Mouse (Mus musculus): ENCODE measurements around the gene Atrn. TPM values are rescaled to one million over a fixed set of nuclear protein-coding genes. Genes with fewer than 3 reads are reported as not detected.

Gene Atrn
- total and polyA plus RNA-seq, 2 experiments from 2014 or later = 11.4 to 80.3 TPM

GRCm38 (mm10) chr2:131056191-131056590, 149.9 kb downstream of the Atrn start:
- no peak overlapping the region for H3K27ac ChIP-seq (ENCODE audit: low read depth, low read length)
- ATAC-seq (peak; percentile 61; the same call in 1 of the 2 replicates), DNase-seq (no peak)
- peaks cover 6% of the 10 kb centered on the region; the same call in 1 of the 2 replicates for H3K4me1 ChIP-seq (ENCODE audit: insufficient read depth)
- WGBS = 2% methylated on average over 10 of the region's 10 CpGs
- no peak overlapping the region for H3K4me2 ChIP-seq (ENCODE audit: low read depth)
- peak; percentile 72 for TF ChIP-seq CTCF (IDR thresholded peaks at IDR 0.05; ENCODE audit: low read depth)
- H3K36me3 ChIP-seq (ENCODE audit: insufficient read depth) = no peaks in the 10 kb centered on the region
- H3K27me3 ChIP-seq (ENCODE audit: insufficient read depth, low read length) = peaks cover 44% of the 10 kb centered on the region
- no peak overlapping the region for H3K4me3 ChIP-seq (ENCODE audit: low read depth, low read length)
- H3K9me3 ChIP-seq (ENCODE audit: low read length) = no peaks in the 10 kb centered on the region
- no peak overlapping the region for H3K9ac ChIP-seq

- Histone ChIP-seq H3K4me1 (ENCODE audit: insufficient read depth) (peaks cover 6% of the 10 kb centered on the region; the same call in 1 of the 2 replicates), H3K4me3 (ENCODE audit: low read depth, low read length) (no peak overlapping the region), H3K27me3 (ENCODE audit: insufficient read depth, low read length) (peaks cover 35% of the 10 kb centered on the region), H3K4me2 (ENCODE audit: low read depth) (no peak overlapping the region), H3K36me3 (ENCODE audit: insufficient read depth) (no peaks in the 10 kb centered on the region), H3K9me3 (ENCODE audit: low read length) (no peaks in the 10 kb centered on the region), H3K27ac (ENCODE audit: low read depth, low read length) (no peak overlapping the region), H3K9ac (no peak overlapping the region)
- 93% methylated on average over 8 of the region's 8 CpGs for WGBS
- TF ChIP-seq CTCF (IDR thresholded peaks at IDR 0.05; ENCODE audit: low read depth) = no peak
- DNase-seq (no peak), ATAC-seq (no peak)
These were observed 152.4 kb downstream of the Atrn start for GRCm38 (mm10) chr2:131058672-131059071.

- Histone ChIP-seq H3K27ac (ENCODE audit: low read depth, low read length) (no peak overlapping the region), H3K4me1 (ENCODE audit: insufficient read depth) (peaks cover under 1% of the 10 kb centered on the region; the same call in 1 of the 2 replicates), H3K27me3 (ENCODE audit: insufficient read depth, low read length) (peaks cover 29% of the 10 kb centered on the region), H3K9me3 (ENCODE audit: low read length) (no peaks in the 10 kb centered on the region), H3K9ac (no peak overlapping the region), H3K36me3 (ENCODE audit: insufficient read depth) (no peaks in the 10 kb centered on the region), H3K4me2 (ENCODE audit: low read depth) (no peak overlapping the region), H3K4me3 (ENCODE audit: low read depth, low read length) (no peak overlapping the region)
- DNase-seq (no peak), ATAC-seq (no peak)
- WGBS = 21% methylated on average over 1 of the region's 1 CpGs
- no peak for TF ChIP-seq CTCF (IDR thresholded peaks at IDR 0.05; ENCODE audit: low read depth)
These were observed 153.1 kb downstream of the Atrn start for GRCm38 (mm10) chr2:131059377-131059776.

- ATAC-seq = no peak
- Histone ChIP-seq H3K9ac (no peak overlapping the region), H3K4me3 (ENCODE audit: low read depth, low read length) (no peak overlapping the region), H3K36me3 (ENCODE audit: insufficient read depth) (no peaks in the 10 kb centered on the region), H3K4me1 (ENCODE audit: insufficient read depth) (no peaks in the 10 kb centered on the region), H3K9me3 (ENCODE audit: low read length) (no peaks in the 10 kb centered on the region), H3K27me3 (ENCODE audit: insufficient read depth, low read length) (peaks cover 23% of the 10 kb centered on the region), H3K27ac (ENCODE audit: low read depth, low read length) (no peak overlapping the region), H3K4me2 (ENCODE audit: low read depth) (no peak overlapping the region)
- DNase-seq = no peak
- TF ChIP-seq CTCF (IDR thresholded peaks at IDR 0.05; ENCODE audit: low read depth) = no peak
- WGBS = 67% methylated on average over 9 of the region's 9 CpGs
These were observed 153.7 kb downstream of the Atrn start for GRCm38 (mm10) chr2:131059781-131060540.

- H3K4me2 ChIP-seq (ENCODE audit: low read depth) = no peak overlapping the region
- H3K27ac ChIP-seq (ENCODE audit: low read depth, low read length) = no peak overlapping the region
- no peak overlapping the region for H3K9ac ChIP-seq
- no peak for TF ChIP-seq CTCF (IDR thresholded peaks at IDR 0.05; ENCODE audit: low read depth)
- no peaks in the 10 kb centered on the region for H3K4me1 ChIP-seq (ENCODE audit: insufficient read depth)
- no peak for ATAC-seq
- DNase-seq = no peak
- 76% methylated on average over 6 of the region's 6 CpGs for WGBS
- H3K36me3 ChIP-seq (ENCODE audit: insufficient read depth) = no peaks in the 10 kb centered on the region
- H3K9me3 ChIP-seq (ENCODE audit: low read length) = no peaks in the 10 kb centered on the region
- no peak overlapping the region for H3K4me3 ChIP-seq (ENCODE audit: low read depth, low read length)
- H3K27me3 ChIP-seq (ENCODE audit: insufficient read depth, low read length) = peaks cover 15% of the 10 kb centered on the region
These were observed 154.5 kb downstream of the Atrn start for GRCm38 (mm10) chr2:131060784-131061183.

- no peak for ATAC-seq
- Histone ChIP-seq H3K9ac (no peak overlapping the region), H3K9me3 (ENCODE audit: low read length) (no peaks in the 10 kb centered on the region), H3K4me2 (ENCODE audit: low read depth) (no peak overlapping the region), H3K27me3 (ENCODE audit: insufficient read depth, low read length) (peaks cover 8% of the 10 kb centered on the region; the same call in 1 of the 2 replicates), H3K4me3 (ENCODE audit: low read depth, low read length) (no peak overlapping the region), H3K36me3 (ENCODE audit: insufficient read depth) (no peaks in the 10 kb centered on the region), H3K27ac (ENCODE audit: low read depth, low read length) (no peak overlapping the region), H3K4me1 (ENCODE audit: insufficient read depth) (no peaks in the 10 kb centered on the region)
- no peak for TF ChIP-seq CTCF (IDR thresholded peaks at IDR 0.05; ENCODE audit: low read depth)
- DNase-seq = no peak
- 77% methylated on average over 5 of the region's 5 CpGs for WGBS
These were observed 155.3 kb downstream of the Atrn start for GRCm38 (mm10) chr2:131061607-131062006.

GRCm38 (mm10) chr2:131063404-131063864, 157.1 kb downstream of the Atrn start, which contains the start of gene Adam33:
Gene Adam33, minus strand, starts transcription at chr2:131063814.
- Histone ChIP-seq H3K27me3 (ENCODE audit: insufficient read depth, low read length) (peaks cover 6% of the 10 kb centered on the region; the same call in 1 of the 2 replicates), H3K36me3 (ENCODE audit: insufficient read depth) (no peaks in the 10 kb centered on the region), H3K4me3 (ENCODE audit: low read depth, low read length) (0 out of 2 replicates have a peak within 1 kb of the TSS, but pooled peaks have one; percentile 16), H3K9me3 (ENCODE audit: low read length) (no peaks in the 10 kb centered on the region), H3K4me2 (ENCODE audit: low read depth) (peak within 1 kb of the TSS; percentile 42), H3K9ac (no peak within 1 kb of the TSS), H3K4me1 (ENCODE audit: insufficient read depth) (no peaks in the 10 kb centered on the region), H3K27ac (ENCODE audit: low read depth, low read length) (no peak within 1 kb of the TSS)
- ATAC-seq (no peak), DNase-seq (no peak)
- 2% methylated on average over 23 of the region's 27 CpGs for WGBS
- no peak for TF ChIP-seq CTCF (IDR thresholded peaks at IDR 0.05; ENCODE audit: low read depth)
